Mouse (Mus musculus): ENCODE results near the gene Rb1.

DNA sequence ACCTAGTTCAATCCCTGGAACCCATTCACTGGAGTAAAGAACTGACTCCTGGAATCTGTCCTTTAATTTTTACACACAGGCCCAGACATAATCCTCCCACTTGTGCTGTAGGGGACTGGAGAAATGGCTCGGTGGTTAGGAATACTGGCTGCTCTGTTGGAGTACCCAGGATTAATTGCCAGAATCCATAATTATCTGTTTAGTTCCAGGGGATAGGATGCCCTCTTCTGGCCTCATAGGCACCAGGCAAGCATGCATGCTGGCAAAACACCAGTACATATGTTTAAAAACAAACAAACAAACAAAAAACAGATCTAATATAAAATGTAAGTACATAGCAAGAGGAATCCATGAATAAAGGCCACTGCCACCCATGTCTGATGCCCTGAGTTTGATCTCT, 44.6 kb downstream of the Rb1 start:
- TF ChIP-seq CTCF (IDR thresholded peaks at IDR 0.05; ENCODE audit: insufficient read depth, low read length), result peak; percentile 46; the same call in 1 of the 2 replicates
- TF ChIP-seq POLR2A (IDR thresholded peaks at IDR 0.05; ENCODE audit: borderline replicate concordance, extremely low read depth, low read depth, low read length), result no peak
